Mouse (Mus musculus): ENCODE results near the gene Fads2.

GRCm38 (mm10) chr19:10123892-10124634 is 22.5 kb upstream of the Fads2 start:
- TF ChIP-seq POLR2A (IDR thresholded peaks at IDR 0.05; ENCODE audit: control insufficient read depth, low read depth, low read length) (no peak), CTCF (IDR thresholded peaks at IDR 0.05; ENCODE audit: control insufficient read depth, insufficient read depth, insufficient replicate concordance, low read depth, low read length) (no peak)

Data from testis, adult 2 months (tissue).